Mouse (Mus musculus) cerebellum, adult 2 months (tissue): ENCODE results near the gene Dyx1c1. TPM values are rescaled to one million over a fixed set of nuclear protein-coding genes. Genes with fewer than 3 reads are reported as not detected.

ENCODE experiments used
- DNase-seq, 2 experiments: peaks; one replicate each; pipeline ENCODE4 v3.0.0; 2021
- H3K27ac ChIP-seq: fragments of 200-500 bp; 2 replicates; pipeline ENCODE4 v1.5.1; 2012; ENCODE audit warnings: low read length, control low read depth, inconsistent platforms; ENCODE audit not compliant: insufficient read depth
- H3K27me3 ChIP-seq: fragments of 200-500 bp; 2 replicates; pipeline ENCODE4 v1.6.1; 2012; ENCODE audit warnings: inconsistent platforms, mild to moderate bottlenecking, low read length, moderate library complexity; ENCODE audit not compliant: control insufficient read depth, insufficient read depth
- H3K4me1 ChIP-seq: fragments of 200-500 bp; 2 replicates; pipeline ENCODE4 v1.6.1; 2011; ENCODE audit warnings: low read length; ENCODE audit not compliant: control insufficient read depth, insufficient read depth
- H3K4me3 ChIP-seq: fragments of 200-500 bp; replicated peaks from 2 replicates; pipeline ENCODE3; 2011; ENCODE audit warnings: mild to moderate bottlenecking, low read depth, low read length, control low read depth; ENCODE audit not compliant: insufficient read depth
- CTCF ChIP-seq: fragments of 200-500 bp; IDR thresholded peaks from 2 replicates; pipeline ENCODE4 v1.5.1; 2011; ENCODE audit warnings: low read depth, mild to moderate bottlenecking, control low read depth, low read length, moderate library complexity, borderline replicate concordance; ENCODE audit not compliant: insufficient read depth
- POLR2A ChIP-seq: fragments of 200-500 bp; IDR thresholded peaks from 2 replicates; pipeline ENCODE4 v1.6.1; 2011; ENCODE audit warnings: low read length, control low read depth, borderline replicate concordance; ENCODE audit not compliant: insufficient read depth
- WGBS: fragments of 180-500 bp; shearing (Covaris S2); methylation state at CpG from one replicate; pipeline ENCODE4 v1.1.7; 2018; 5-methylcytosine and 5-hydroxymethylcytosine counted together
- polyA plus RNA-seq: library from polyadenylated mRNA; depleted of rRNA; stranded (reverse); fragments of >200 nt; gene quantifications from 2 replicates; pipeline ENCODE4 v1.2.3, GENCODE M21; 2012

The Dyx1c1 gene
- polyA plus RNA-seq, 1 experiment, result 1.7 TPM

DNA sequence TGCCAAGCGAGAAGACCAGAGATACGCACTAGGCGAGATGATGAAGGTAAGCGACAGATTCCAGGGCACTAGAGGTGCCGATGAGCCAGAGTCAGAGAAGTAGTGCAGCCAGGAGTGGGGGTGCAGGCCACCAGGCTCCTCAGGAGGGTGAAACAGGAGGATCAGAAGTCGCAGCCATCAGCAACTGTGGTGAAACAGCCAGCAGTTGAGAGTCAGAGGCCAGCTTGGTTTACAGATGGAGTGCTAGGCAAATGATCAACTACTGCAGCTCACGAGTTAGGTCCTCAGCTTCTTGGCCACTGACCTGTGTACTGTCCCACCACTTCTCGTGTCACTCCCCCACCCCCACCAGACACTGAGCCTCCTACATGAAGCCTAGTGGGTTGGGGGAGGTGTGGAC, 2.8 kb downstream of the Dyx1c1 start:
- Histone ChIP-seq H3K4me1 (no peaks in the 10 kb centered on the region), H3K4me3 (no peak overlapping the region), H3K27me3 (no peaks in the 10 kb centered on the region), H3K27ac (no peak overlapping the region)
- no peak for DNase-seq
- no peak for TF ChIP-seq POLR2A
- no peak for TF ChIP-seq CTCF
- 79% methylated on average over 8 of the region's 8 CpGs for WGBS

DNA sequence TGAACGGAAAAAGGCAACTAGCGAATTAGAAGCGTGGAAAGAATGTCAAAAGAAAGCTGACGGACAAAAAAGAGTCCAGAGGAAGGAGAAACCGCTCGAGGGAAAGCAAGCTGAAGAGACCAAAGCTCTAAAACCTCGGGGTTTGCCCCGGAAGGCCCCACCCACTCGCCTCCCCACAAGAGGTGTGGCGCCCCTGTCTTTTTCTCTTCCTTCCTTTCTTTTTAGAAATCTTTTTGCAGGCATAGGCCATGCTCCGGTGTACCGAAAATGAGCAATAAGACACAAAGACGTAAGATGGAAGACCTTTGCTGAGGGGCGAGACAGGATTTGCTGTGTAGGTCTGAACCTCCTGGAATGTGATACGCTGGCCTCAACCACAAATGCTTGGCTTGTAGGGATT, 3.4 kb downstream of the Dyx1c1 start:
- no peaks in the 10 kb centered on the region for H3K27me3 ChIP-seq
- TF ChIP-seq POLR2A (no peak), CTCF (no peak)
- no peak for DNase-seq
- H3K4me3 ChIP-seq, result no peak overlapping the region
- H3K4me1 ChIP-seq, result no peaks in the 10 kb centered on the region
- H3K27ac ChIP-seq, result no peak overlapping the region
- 81% methylated on average over 15 of the region's 15 CpGs for WGBS

DNA sequence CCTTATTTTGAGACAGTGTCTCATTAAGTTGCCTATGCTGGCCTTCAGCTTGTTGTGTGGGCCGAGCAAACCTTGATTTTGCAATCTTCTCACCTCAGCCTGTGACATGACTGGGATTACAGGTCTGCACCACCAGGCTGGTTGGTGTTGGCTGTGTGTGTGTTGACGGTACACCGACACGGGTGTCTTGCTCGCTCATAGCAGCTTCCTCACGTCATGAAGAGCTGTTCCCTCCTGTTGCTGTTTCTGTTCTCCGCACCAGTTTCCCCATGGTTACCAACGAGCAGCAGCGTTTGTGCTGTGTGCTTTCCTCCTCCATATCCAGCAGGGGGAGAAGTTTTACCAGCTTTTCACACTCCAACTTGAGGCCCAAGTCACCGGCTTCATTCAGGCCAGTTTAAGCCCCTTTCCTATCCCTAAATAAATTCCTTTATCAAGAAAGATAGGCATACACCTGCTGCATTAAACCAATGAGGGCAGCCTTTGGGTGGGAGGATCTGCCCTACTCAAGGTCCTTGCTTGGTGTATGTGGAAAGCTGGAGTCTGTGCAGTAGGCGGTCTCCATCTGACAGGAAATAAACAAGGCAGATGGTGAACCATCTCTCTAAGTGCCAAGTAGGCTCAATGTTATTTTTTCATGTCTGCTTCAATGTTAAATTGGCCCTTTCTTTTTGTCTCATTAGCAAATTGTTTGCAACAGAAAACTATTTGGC, 9.9 kb downstream of the Dyx1c1 start:
- DNase-seq, result peak; percentile 57 to 67
- H3K4me3 ChIP-seq, result no peak overlapping the region
- TF ChIP-seq CTCF (peak; percentile 61; the same call in 1 of the 2 replicates), POLR2A (no peak)
- H3K27me3 ChIP-seq, result no peaks in the 10 kb centered on the region
- WGBS, result 11% methylated on average over 11 of the region's 11 CpGs
- no peak overlapping the region for H3K27ac ChIP-seq
- H3K4me1 ChIP-seq, result peaks cover 2% of the 10 kb centered on the region; the same call in 1 of the 2 replicates

DNA sequence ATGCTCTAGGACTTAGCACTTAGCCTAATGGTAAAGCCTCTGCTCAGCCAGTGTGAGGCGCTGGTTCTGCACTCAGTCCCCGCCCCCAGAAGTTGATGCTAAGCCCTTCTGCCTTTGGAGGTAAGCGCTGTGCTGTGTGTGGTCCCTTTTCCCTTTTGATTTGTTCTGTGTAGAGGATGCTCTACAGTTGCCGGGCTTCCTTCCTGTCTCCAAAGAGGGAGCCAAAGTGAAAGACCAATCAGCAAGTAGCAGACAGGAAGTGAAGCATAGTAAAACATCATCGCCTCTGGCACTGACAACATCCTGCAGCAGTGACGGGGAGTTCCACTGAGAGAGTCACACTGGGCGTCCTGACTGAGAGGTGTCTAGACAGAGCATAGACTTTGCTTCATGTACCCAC, 11.3 kb downstream of the Dyx1c1 start:
- TF ChIP-seq POLR2A (no peak), CTCF (no peak)
- Histone ChIP-seq H3K4me1 (peaks cover 2% of the 10 kb centered on the region; the same call in 1 of the 2 replicates), H3K4me3 (no peak overlapping the region), H3K27ac (no peak overlapping the region), H3K27me3 (no peaks in the 10 kb centered on the region)
- 85% methylated on average over 7 of the region's 7 CpGs for WGBS
- DNase-seq, result no peak

DNA sequence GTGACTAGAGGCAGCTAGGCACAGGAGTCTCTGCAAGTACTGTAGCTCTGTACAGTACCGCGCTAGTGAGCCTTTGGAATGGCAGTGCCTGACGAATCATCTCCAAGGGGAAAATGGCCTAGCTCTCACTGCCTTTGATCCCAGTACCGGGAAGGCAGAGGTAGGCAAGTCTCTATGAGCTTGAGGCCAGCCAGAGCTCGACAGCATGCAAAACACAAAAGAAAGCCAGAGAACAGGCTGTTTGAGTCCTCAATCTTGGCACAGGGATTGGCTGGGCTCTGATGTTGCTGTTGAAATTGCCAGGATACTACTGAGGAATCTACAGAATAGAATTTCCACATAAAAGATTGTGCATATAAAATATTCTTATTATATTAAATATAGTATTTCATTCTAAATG, 13.8 kb downstream of the Dyx1c1 start:
- Histone ChIP-seq H3K4me1 (peaks cover 2% of the 10 kb centered on the region; the same call in 1 of the 2 replicates), H3K27ac (no peak overlapping the region), H3K27me3 (no peaks in the 10 kb centered on the region), H3K4me3 (no peak overlapping the region)
- no peak for DNase-seq
- TF ChIP-seq CTCF (no peak), POLR2A (no peak)
- WGBS, result 72% methylated on average over 5 of the region's 5 CpGs

DNA sequence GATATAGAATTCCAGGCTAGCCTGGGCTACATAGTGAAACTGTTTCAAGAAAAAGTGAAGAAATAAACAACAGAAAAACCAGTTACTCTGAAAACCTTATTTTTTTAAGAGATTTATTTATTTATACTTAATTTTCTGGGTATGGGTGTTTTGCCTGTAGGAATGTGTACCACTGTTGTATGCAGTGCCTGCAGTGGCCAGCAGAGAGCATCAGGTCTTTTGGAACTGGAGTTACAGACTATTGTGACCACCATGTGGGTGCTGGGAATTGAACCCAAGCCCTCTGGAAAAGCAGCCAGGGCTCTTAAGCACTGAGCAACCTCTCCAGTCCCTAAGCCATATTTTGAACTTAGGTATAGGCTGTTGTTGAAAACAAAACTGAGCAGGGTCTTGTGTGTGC, 14.4 kb downstream of the Dyx1c1 start:
- no peak overlapping the region for H3K4me3 ChIP-seq
- peaks cover 2% of the 10 kb centered on the region; the same call in 1 of the 2 replicates for H3K4me1 ChIP-seq
- H3K27me3 ChIP-seq, result no peaks in the 10 kb centered on the region
- no peak for DNase-seq
- TF ChIP-seq POLR2A (no peak), CTCF (no peak)
- H3K27ac ChIP-seq, result no peak overlapping the region

DNA sequence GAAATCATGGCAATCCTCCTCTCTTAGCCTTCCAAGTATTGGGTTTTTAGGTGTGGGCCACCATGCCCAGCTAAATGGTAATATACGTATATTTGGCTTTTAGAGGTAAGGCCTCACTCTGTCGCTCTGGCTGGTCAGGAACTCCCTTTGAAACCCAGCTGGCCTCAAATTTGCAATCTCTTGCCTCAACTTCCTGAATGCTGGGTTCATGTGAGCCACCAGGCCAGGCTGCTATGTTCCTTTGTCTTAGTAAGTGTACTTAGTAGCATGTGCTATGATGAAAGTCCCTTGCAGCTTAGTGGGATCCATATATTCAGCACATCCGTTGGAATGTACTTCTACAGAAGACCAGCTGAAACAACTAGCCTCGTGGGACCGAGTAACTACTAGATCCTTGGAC, 16.1 kb downstream of the Dyx1c1 start:
- Histone ChIP-seq H3K27ac (no peak overlapping the region), H3K4me3 (no peak overlapping the region), H3K27me3 (no peaks in the 10 kb centered on the region), H3K4me1 (no peaks in the 10 kb centered on the region)
- DNase-seq, result no peak
- TF ChIP-seq POLR2A (no peak), CTCF (no peak)
- 88% methylated on average over 5 of the region's 5 CpGs for WGBS

DNA sequence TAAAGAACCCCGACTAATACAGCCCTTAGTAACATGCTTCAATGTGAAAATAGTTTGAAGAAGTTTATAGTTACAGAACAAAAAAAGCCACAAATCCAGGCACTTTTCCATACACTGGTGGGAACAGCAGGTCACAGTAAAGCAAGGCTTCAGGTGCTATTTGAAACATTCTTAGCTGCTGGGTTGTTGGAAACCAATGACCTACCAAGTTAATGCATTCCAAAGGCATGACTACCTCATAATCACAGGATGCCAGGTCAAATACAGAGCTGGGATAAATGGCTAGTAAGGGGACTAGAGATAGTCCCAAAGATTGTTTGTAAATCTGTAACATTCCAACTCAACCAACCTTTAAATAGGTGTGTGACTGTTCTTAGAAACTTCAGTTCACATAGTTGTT, 16.7 kb downstream of the Dyx1c1 start:
- no peaks in the 10 kb centered on the region for H3K4me1 ChIP-seq
- no peak for DNase-seq
- no peaks in the 10 kb centered on the region for H3K27me3 ChIP-seq
- WGBS, result 89% methylated on average over 1 of the region's 1 CpGs
- H3K27ac ChIP-seq, result no peak overlapping the region
- no peak overlapping the region for H3K4me3 ChIP-seq
- TF ChIP-seq CTCF (no peak), POLR2A (no peak)
